Mouse (Mus musculus): Measurements from ENCODE around the gene Ets1.

Ets1 gene

GRCm38 (mm10) chr9:32722969-32723368, 86.9 kb downstream of the Ets1 start:
- CTCF ChIA-PET: interaction anchor here (0.5 kb wide), 1 partner anchor 17 kb away, joined by 3 read pairs; no protein-coding TSS in a partner anchor

- CTCF ChIA-PET: interaction anchor here (1.1 kb wide), 1 partner anchor 12 kb away, joined by 3 read pairs; no protein-coding TSS in a partner anchor
These were observed 88.3 kb downstream of the Ets1 start for GRCm38 (mm10) chr9:32724131-32724825.

GRCm38 (mm10) chr9:32725902-32726301, 89.9 kb downstream of the Ets1 start:
- CTCF ChIA-PET: interaction anchor here (0.7 kb wide), 1 partner anchor 200 kb away, joined by 7 read pairs; no protein-coding TSS in a partner anchor

- CTCF ChIA-PET: no interaction called here
These were observed 90.6 kb downstream of the Ets1 start for GRCm38 (mm10) chr9:32726595-32726994.

- CTCF ChIA-PET: interaction anchor here (0.8 kb wide), 1 partner anchor 18 kb away, joined by 4 read pairs; no protein-coding TSS in a partner anchor
These were observed 91.0 kb downstream of the Ets1 start for GRCm38 (mm10) chr9:32727058-32727457.

GRCm38 (mm10) chr9:32728306-32728705, 92.3 kb downstream of the Ets1 start:
- CTCF ChIA-PET: no interaction called here

- CTCF ChIA-PET: no interaction called here
These were observed 92.8 kb downstream of the Ets1 start for GRCm38 (mm10) chr9:32728806-32729205.

- CTCF ChIA-PET: no interaction called here
These were observed 93.2 kb downstream of the Ets1 start for GRCm38 (mm10) chr9:32729207-32729606.

GRCm38 (mm10) chr9:32730001-32730655, 94.1 kb downstream of the Ets1 start:
- CTCF ChIA-PET: interaction anchor here (1.0 kb wide), 1 partner anchor 14 kb away, joined by 4 read pairs; no protein-coding TSS in a partner anchor

GRCm38 (mm10) chr9:32730656-32731590, 94.9 kb downstream of the Ets1 start:
- CTCF ChIA-PET: interaction anchor here (0.6 to 1.0 kb wide), 2 partner anchors 13 to 119 kb away, joined by 3 to 4 read pairs; no protein-coding TSS in a partner anchor

GRCm38 (mm10) chr9:32731787-32732186, 95.8 kb downstream of the Ets1 start:
- CTCF ChIA-PET: interaction anchor here (0.5 to 0.6 kb wide), 2 partner anchors 26 to 120 kb away, joined by 3 read pairs; no protein-coding TSS in a partner anchor

- CTCF ChIA-PET: interaction anchor here (0.6 to 1.0 kb wide), 3 partner anchors 15 to 59 kb away, joined by 3 to 31 read pairs (median 5); no protein-coding TSS in a partner anchor
These were observed 99.0 kb downstream of the Ets1 start for GRCm38 (mm10) chr9:32735071-32735470.

- CTCF ChIA-PET: interaction anchor here (0.6 to 1.0 kb wide), 4 partner anchors 16 to 57 kb away, joined by 3 to 6 read pairs (median 4); no protein-coding TSS in a partner anchor
These were observed 100.0 kb downstream of the Ets1 start for GRCm38 (mm10) chr9:32736051-32736450.

GRCm38 (mm10) chr9:32739988-32740387, 104.0 kb downstream of the Ets1 start:
- CTCF ChIA-PET: no interaction called here

- CTCF ChIA-PET: no interaction called here
These were observed 104.8 kb downstream of the Ets1 start for GRCm38 (mm10) chr9:32740751-32741387.

- CTCF ChIA-PET: no interaction called here
These were observed 105.7 kb downstream of the Ets1 start for GRCm38 (mm10) chr9:32741681-32742080.

- CTCF ChIA-PET: interaction anchor here (1.1 kb wide), 1 partner anchor 47 kb away, joined by 5 read pairs; no protein-coding TSS in a partner anchor
These were observed 107.1 kb downstream of the Ets1 start for GRCm38 (mm10) chr9:32743157-32743556.

GRCm38 (mm10) chr9:32743642-32744161, 107.7 kb downstream of the Ets1 start:
- CTCF ChIA-PET: interaction anchor here (0.5 to 1.4 kb wide), 2 partner anchors 14 to 27 kb away, joined by 4 read pairs; no protein-coding TSS in a partner anchor

GRCm38 (mm10) chr9:32744288-32744687, 108.3 kb downstream of the Ets1 start:
- CTCF ChIA-PET: interaction anchor here (0.5 to 1.4 kb wide), 2 partner anchors 14 to 28 kb away, joined by 4 read pairs; no protein-coding TSS in a partner anchor

GRCm38 (mm10) chr9:32745079-32745763, 109.2 kb downstream of the Ets1 start:
- CTCF ChIA-PET: interaction anchor here (1.4 kb wide), 1 partner anchor 15 kb away, joined by 4 read pairs; no protein-coding TSS in a partner anchor

All from spleen, embryonic (tissue).